Mouse (Mus musculus) liver, embryonic 14.5 days (tissue): ENCODE results near the gene Fbrsl1.

Source experiments
- CTCF ChIP-seq: IDR thresholded peaks from 2 replicates; pipeline ENCODE4 v1.5.1; 2016; ENCODE audit warnings: antibody characterized with exemption, low read depth, control low read depth
- EP300 ChIP-seq: IDR thresholded peaks from 2 replicates; pipeline ENCODE4 v1.6.1; 2016; ENCODE audit warnings: antibody characterized with exemption, low read depth

- TF ChIP-seq CTCF (no peak), EP300 (no peak)
Observed at GRCm38 (mm10) chr5:110439565-110440310, 8.6 kb downstream of the Fbrsl1 start.
